Mouse (Mus musculus) neural tube, embryonic 14.5 days (tissue): ENCODE measurements around the gene Mapt. TPM values are rescaled to one million over a fixed set of nuclear protein-coding genes. Genes with fewer than 3 reads are reported as not detected.

Experiments used
- ATAC-seq: fragments of 200-750 bp; cut with Nextera tagmentation; 2 replicates; pipeline ENCODE4 v1.8.0; 2017; ENCODE audit warnings: low read depth, mild to moderate bottlenecking, moderate TSS enrichment, moderate library complexity
- H3K27ac ChIP-seq: fragments of 300-500 bp; sonication (generic); 2 replicates; pipeline ENCODE4 v1.5.1; 2014; ENCODE audit warnings: low read depth, mild to moderate bottlenecking, control low read depth, low read length, moderate library complexity, mixed read lengths
- H3K27me3 ChIP-seq: fragments of 300-500 bp; sonication (generic); 2 replicates; pipeline ENCODE4 v1.6.1; 2014; ENCODE audit warnings: low read length; ENCODE audit not compliant: control insufficient read depth, insufficient read depth
- H3K36me3 ChIP-seq: fragments of 300-500 bp; sonication (generic); 2 replicates; pipeline ENCODE4 v1.6.1; 2014; ENCODE audit warnings: low read length, mixed read lengths; ENCODE audit not compliant: control insufficient read depth, insufficient read depth
- H3K4me1 ChIP-seq: fragments of 300-500 bp; sonication (generic); 2 replicates; pipeline ENCODE4 v1.6.1; 2014; ENCODE audit warnings: low read length; ENCODE audit not compliant: control insufficient read depth, insufficient read depth
- H3K4me2 ChIP-seq: fragments of 300-500 bp; sonication (generic); 2 replicates; pipeline ENCODE4 v1.6.1; 2014; ENCODE audit warnings: mild to moderate bottlenecking, low read depth, low read length, control low read depth
- H3K4me3 ChIP-seq: fragments of 300-500 bp; sonication (generic); 2 replicates; pipeline ENCODE4 v1.5.1; 2014; ENCODE audit warnings: low read depth, low read length, control low read depth, mixed read lengths
- H3K9ac ChIP-seq: fragments of 300-500 bp; sonication (generic); replicated peaks from 2 replicates; pipeline ENCODE4 v1.6.1; 2014; ENCODE audit warnings: low read depth, mild to moderate bottlenecking, control low read depth, low read length, mixed read lengths
- H3K9me3 ChIP-seq: fragments of 300-500 bp; sonication (generic); 2 replicates; pipeline ENCODE4 v1.6.1; 2016; ENCODE audit warnings: low read length; ENCODE audit not compliant: control insufficient read depth
- WGBS: fragments of 180-500 bp; shearing (Covaris S2); extraction: QIAGEN DNeasy Blood & Tissue Kit; methylation state at CpG from one replicate; pipeline ENCODE4 v1.1.7; 2014; 5-methylcytosine and 5-hydroxymethylcytosine counted together
- polyA plus RNA-seq: library from polyadenylated mRNA; unstranded; fragments of >200 nt; fragmentation: Nextera tagmentation; extraction: Ambion mirVana; gene quantifications from 2 replicates; pipeline ENCODE4 v1.2.1, GENCODE M21; 2014

Mapt gene
- polyA plus RNA-seq: 925 and 1,009 TPM in 2 replicates

DNA sequence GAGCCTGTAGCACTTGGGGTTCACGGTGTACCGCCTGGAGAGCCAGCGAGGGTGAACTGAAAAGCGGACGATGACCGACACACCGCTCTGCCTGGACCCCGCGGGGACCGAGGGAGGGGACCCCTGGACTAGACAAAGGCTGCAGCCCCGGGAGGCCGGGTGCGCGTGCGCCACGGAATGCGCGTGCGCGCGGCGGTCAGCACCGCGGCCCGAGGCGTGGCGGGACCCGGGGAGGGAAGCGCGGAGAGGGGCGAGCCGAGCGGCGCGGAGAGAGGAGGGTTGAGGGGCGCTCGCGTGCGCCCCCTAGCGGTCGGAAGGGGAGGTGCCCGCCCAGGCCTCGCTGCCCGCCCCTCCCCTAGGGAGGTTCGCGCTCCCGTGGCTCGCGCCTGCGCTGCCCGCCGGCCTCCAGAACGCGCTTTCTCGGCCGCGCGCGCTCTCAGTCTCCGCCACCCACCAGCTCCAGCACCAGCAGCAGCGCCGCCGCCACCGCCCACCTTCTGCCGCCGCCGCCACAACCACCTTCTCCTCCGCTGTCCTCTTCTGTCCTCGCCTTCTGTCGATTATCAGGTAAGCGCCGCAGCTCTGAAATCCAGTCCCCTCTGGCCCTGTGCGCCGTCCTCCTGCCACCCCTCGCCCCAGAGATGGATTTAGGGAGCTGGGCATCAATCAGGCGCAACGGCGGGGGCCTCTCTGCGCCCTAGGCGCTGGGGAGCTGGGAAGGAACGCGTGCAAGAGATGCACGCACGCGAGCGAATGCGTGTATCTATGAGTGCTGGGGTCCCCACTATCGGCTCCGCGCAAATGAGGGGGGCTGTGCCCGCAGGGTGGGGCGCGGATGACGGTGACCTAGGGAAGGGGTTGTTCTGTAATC lies at the start of gene Mapt:
Gene Mapt (plus strand): TSS at position 350 of the 871 bp plus-strand sequence.
- H3K9me3 ChIP-seq: no peaks in the 10 kb centered on the region
- peak within 1 kb of the TSS; percentile 97 for H3K27ac ChIP-seq
- peak within 1 kb of the TSS; percentile 61 for H3K4me2 ChIP-seq
- ATAC-seq: peak; percentile 77
- peaks cover 4% of the 10 kb centered on the region; the same call in 1 of the 2 replicates for H3K27me3 ChIP-seq
- peaks cover 18% of the 10 kb centered on the region for H3K4me1 ChIP-seq
- under 1% methylated on average over 73 of the region's 94 CpGs for WGBS
- H3K9ac ChIP-seq: peak within 1 kb of the TSS; percentile 98
- no peaks in the 10 kb centered on the region for H3K36me3 ChIP-seq
- H3K4me3 ChIP-seq: peak within 1 kb of the TSS; percentile 88

DNA sequence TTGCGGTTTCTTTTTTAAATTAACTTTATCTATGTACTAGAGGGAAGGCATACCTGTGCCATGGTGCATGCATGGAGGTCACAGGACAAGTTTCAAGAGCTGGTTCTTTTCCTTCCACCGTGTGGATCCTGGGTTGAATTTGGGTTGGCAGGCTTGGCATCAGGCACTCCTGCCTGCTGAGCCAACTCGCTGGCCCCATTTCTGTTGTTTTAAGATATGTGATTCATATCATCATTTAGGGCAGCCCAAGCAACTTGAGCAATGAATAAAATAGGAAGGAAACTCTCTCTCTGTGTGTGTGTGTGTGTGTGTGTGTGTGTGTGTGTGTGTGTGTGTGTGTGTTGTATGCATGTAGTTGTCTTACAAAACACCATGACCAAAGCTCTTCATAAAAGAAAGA lies 49.0 kb upstream of the Mapt start:
- H3K36me3 ChIP-seq: no peaks in the 10 kb centered on the region
- no peak overlapping the region for H3K4me3 ChIP-seq
- ATAC-seq: no peak
- H3K9me3 ChIP-seq: no peaks in the 10 kb centered on the region
- WGBS: 86% methylated on average over 3 of the region's 3 CpGs
- H3K27me3 ChIP-seq: no peaks in the 10 kb centered on the region
- H3K9ac ChIP-seq: no peak overlapping the region
- no peak overlapping the region for H3K4me2 ChIP-seq
- no peak overlapping the region for H3K27ac ChIP-seq
- H3K4me1 ChIP-seq: no peaks in the 10 kb centered on the region

- no peak for ATAC-seq
- no peak within 1 kb of the TSS for H3K27ac ChIP-seq
- no peak within 1 kb of the TSS for H3K4me2 ChIP-seq
These were observed 44.9 kb upstream of the Mapt start, which contains the start of gene Sppl2c for GRCm38 (mm10) chr11:104186135-104186836. Gene Sppl2c (plus strand): TSS chr11:104186327.

GRCm38 (mm10) chr11:104186837-104187150 lies 44.4 kb upstream of the Mapt start:
- 96% methylated on average over 9 of the region's 9 CpGs for WGBS
- ATAC-seq: no peak

More at GRCm38 (mm10) chr11:104186135-104186836, 44.9 kb upstream of the Mapt start, which contains the start of gene Sppl2c:
- Histone ChIP-seq H3K4me1 (no peaks in the 10 kb centered on the region), H3K9me3 (no peaks in the 10 kb centered on the region), H3K27me3 (no peaks in the 10 kb centered on the region), H3K36me3 (no peaks in the 10 kb centered on the region), H3K4me3 (no peak within 1 kb of the TSS), H3K9ac (no peak within 1 kb of the TSS)
- 79% methylated on average over 13 of the region's 13 CpGs for WGBS

GRCm38 (mm10) chr11:104187766-104188165 lies 43.4 kb upstream of the Mapt start:
- Histone ChIP-seq H3K4me2 (no peak overlapping the region), H3K4me1 (no peaks in the 10 kb centered on the region), H3K9ac (no peak overlapping the region), H3K27ac (no peak overlapping the region), H3K36me3 (no peaks in the 10 kb centered on the region), H3K9me3 (no peaks in the 10 kb centered on the region), H3K27me3 (no peaks in the 10 kb centered on the region), H3K4me3 (no peak overlapping the region)
- WGBS: 98% methylated on average over 10 of the region's 10 CpGs
- ATAC-seq: no peak

More at GRCm38 (mm10) chr11:104186837-104187150, 44.4 kb upstream of the Mapt start:
- Histone ChIP-seq H3K36me3 (no peaks in the 10 kb centered on the region), H3K4me3 (no peak overlapping the region), H3K4me2 (no peak overlapping the region), H3K4me1 (no peaks in the 10 kb centered on the region), H3K27ac (no peak overlapping the region), H3K9me3 (no peaks in the 10 kb centered on the region), H3K27me3 (no peaks in the 10 kb centered on the region), H3K9ac (no peak overlapping the region)

DNA sequence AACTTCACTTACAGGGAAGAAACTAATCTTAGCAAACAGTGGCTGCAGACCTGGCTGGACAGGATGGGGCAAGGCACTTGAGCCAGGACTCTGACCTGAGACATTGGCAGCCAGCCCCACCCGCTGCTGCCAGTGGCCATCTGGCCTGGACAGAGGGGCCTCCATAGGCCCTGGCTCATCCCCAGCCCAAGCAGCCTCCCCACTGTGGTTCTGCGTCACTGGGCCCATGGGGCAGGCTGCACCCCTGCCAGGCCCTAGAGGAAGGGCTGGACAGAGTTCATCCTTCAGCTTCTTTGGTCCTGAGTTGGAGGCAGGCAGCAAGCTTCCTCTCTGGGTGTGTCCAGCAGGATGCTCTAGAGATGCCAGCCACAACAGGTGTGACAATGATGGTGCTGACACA lies 41.2 kb upstream of the Mapt start:
- ATAC-seq: no peak
- no peaks in the 10 kb centered on the region for H3K4me1 ChIP-seq
- no peak overlapping the region for H3K27ac ChIP-seq
- no peak overlapping the region for H3K4me3 ChIP-seq
- no peak overlapping the region for H3K9ac ChIP-seq
- no peaks in the 10 kb centered on the region for H3K9me3 ChIP-seq
- 85% methylated on average over 2 of the region's 2 CpGs for WGBS
- H3K27me3 ChIP-seq: no peaks in the 10 kb centered on the region
- H3K36me3 ChIP-seq: no peaks in the 10 kb centered on the region
- H3K4me2 ChIP-seq: no peak overlapping the region

DNA sequence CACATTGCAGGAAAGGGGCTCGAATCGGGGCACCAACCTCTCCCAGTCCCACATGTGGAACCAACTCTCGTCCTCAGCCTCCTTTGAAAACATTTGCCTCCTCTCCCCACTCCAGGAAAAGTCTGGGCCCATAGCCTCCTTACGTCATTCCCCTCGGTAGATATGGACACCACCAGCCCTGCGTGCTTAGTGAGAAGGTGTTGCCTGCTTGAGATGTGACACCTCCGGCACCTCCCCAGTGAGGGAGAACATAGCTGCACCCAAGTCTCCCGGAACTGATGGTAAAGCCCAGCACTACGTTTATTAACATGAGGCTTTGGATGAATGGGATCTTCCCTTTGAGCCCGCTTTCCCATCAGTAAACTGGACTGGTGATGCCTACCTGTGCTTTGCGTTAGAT lies 35.8 kb upstream of the Mapt start:
- Histone ChIP-seq H3K4me1 (no peaks in the 10 kb centered on the region), H3K9ac (no peak overlapping the region), H3K4me3 (no peak overlapping the region), H3K27ac (no peak overlapping the region), H3K36me3 (no peaks in the 10 kb centered on the region), H3K9me3 (no peaks in the 10 kb centered on the region), H3K27me3 (no peaks in the 10 kb centered on the region), H3K4me2 (no peak overlapping the region)
- 74% methylated on average over 11 of the region's 11 CpGs for WGBS
- ATAC-seq: peak; percentile 38; the same call in 1 of the 2 replicates

- no peak overlapping the region for H3K27ac ChIP-seq
- no peak overlapping the region for H3K4me2 ChIP-seq
- no peaks in the 10 kb centered on the region for H3K4me1 ChIP-seq
- no peak overlapping the region for H3K4me3 ChIP-seq
- no peaks in the 10 kb centered on the region for H3K9me3 ChIP-seq
- no peak overlapping the region for H3K9ac ChIP-seq
- no peaks in the 10 kb centered on the region for H3K27me3 ChIP-seq
- WGBS: 8% methylated on average over 9 of the region's 9 CpGs
- ATAC-seq: peak; percentile 93
- no peaks in the 10 kb centered on the region for H3K36me3 ChIP-seq
These were observed 35.4 kb upstream of the Mapt start for GRCm38 (mm10) chr11:104195791-104196190.

GRCm38 (mm10) chr11:104197861-104198260 lies 33.3 kb upstream of the Mapt start:
- no peaks in the 10 kb centered on the region for H3K9me3 ChIP-seq
- no peak overlapping the region for H3K4me3 ChIP-seq
- no peak overlapping the region for H3K4me2 ChIP-seq
- no peak for ATAC-seq
- H3K36me3 ChIP-seq: no peaks in the 10 kb centered on the region
- H3K27ac ChIP-seq: no peak overlapping the region
- no peaks in the 10 kb centered on the region for H3K27me3 ChIP-seq
- no peak overlapping the region for H3K9ac ChIP-seq
- H3K4me1 ChIP-seq: no peaks in the 10 kb centered on the region
- WGBS: 10% methylated on average over 10 of the region's 10 CpGs
